Mouse (Mus musculus) ES-E14 (cell line): ENCODE data around the gene Hist1h2aa. TPM values are rescaled to one million over a fixed set of nuclear protein-coding genes. Genes with fewer than 3 reads are reported as not detected.

Experiments used
- DNase-seq: peaks from one replicate; pipeline ENCODE4 v3.0.0-alpha.2; 2013; ENCODE audit warnings: low read depth, low spot score
- H3K27ac ChIP-seq: 2 replicates; pipeline ENCODE4 v1.5.1; 2012; ENCODE audit warnings: low read depth, mild to moderate bottlenecking, low read length, moderate library complexity, mixed read lengths; ENCODE audit not compliant: poor library complexity, insufficient read depth, severe bottlenecking
- H3K36me3 ChIP-seq: 2 replicates; pipeline ENCODE4 v1.6.1; 2012; ENCODE audit warnings: mild to moderate bottlenecking, low read length, moderate library complexity, mixed read lengths; ENCODE audit not compliant: control insufficient read depth, poor library complexity, insufficient read depth, severe bottlenecking
- H3K4me1 ChIP-seq, 2 experiments: fragments of 150-350 bp in 1 of 2; sonication (generic) in 1 of 2; 2 replicates each; pipeline ENCODE4 v1.6.1; 2012; ENCODE audit warnings: low read length in 2 of 2, mild to moderate bottlenecking in 1 of 2, mixed read lengths in 1 of 2; ENCODE audit not compliant: control insufficient read depth in 2 of 2, insufficient read depth in 2 of 2, poor library complexity in 1 of 2
- H3K4me3 ChIP-seq, 2 experiments: fragments of 150-350 bp in 1 of 2; sonication (generic) in 1 of 2; 2 replicates each; pipeline ENCODE4 v1.5.1; 2012; ENCODE audit warnings: low read length in 2 of 2, low read depth in 1 of 2, mild to moderate bottlenecking in 1 of 2, mixed read lengths in 1 of 2; ENCODE audit not compliant: insufficient read depth in 1 of 2, poor library complexity in 1 of 2, severe bottlenecking in 1 of 2
- H3K9ac ChIP-seq: 2 replicates; pipeline ENCODE4 v1.6.1; 2012; ENCODE audit warnings: low read depth, mild to moderate bottlenecking, low read length, mixed read lengths; ENCODE audit not compliant: poor library complexity, insufficient read depth, severe bottlenecking
- H3K9me3 ChIP-seq: fragments of 150-350 bp; sonication (generic); 2 replicates; pipeline ENCODE4 v1.6.1; 2012; ENCODE audit warnings: low read depth, mild to moderate bottlenecking, low read length; ENCODE audit not compliant: control insufficient read depth, insufficient read depth
- CHD2 ChIP-seq: IDR thresholded peaks from 2 replicates; pipeline ENCODE4 v1.6.1; 2014; ENCODE audit warnings: mild to moderate bottlenecking, low read depth, low read length, inconsistent platforms
- HCFC1 ChIP-seq: IDR thresholded peaks from 2 replicates; pipeline ENCODE4 v1.6.1; 2012; ENCODE audit warnings: low read length, inconsistent platforms, borderline replicate concordance; ENCODE audit not compliant: insufficient read depth
- MAFK ChIP-seq: IDR thresholded peaks from 2 replicates; pipeline ENCODE4 v1.6.1; 2014; ENCODE audit warnings: mild to moderate bottlenecking, low read depth, low read length, inconsistent platforms; ENCODE audit not compliant: insufficient read depth
- ZC3H11A ChIP-seq: IDR thresholded peaks from 2 replicates; pipeline ENCODE4 v1.6.1; 2012; ENCODE audit warnings: low read depth, mild to moderate bottlenecking, inconsistent platforms, low read length, borderline replicate concordance
- ZNF384 ChIP-seq: IDR thresholded peaks from 2 replicates; pipeline ENCODE4 v1.6.1; 2012; ENCODE audit warnings: low read depth, low read length, inconsistent platforms
- in situ Hi-C, 2 experiments: fragments of 600-800 bp; cut with MboI; formaldehyde crosslinking; loops; one replicate each; pipeline ENCODE4 v1.15.1; 2025; ENCODE audit warnings: low sequenced_read_pairs in 2 of 2, inconsistent platforms in 1 of 2; ENCODE audit not compliant: unreplicated experiment in 2 of 2
- total RNA-seq: library from RNA; depleted of rRNA; stranded (reverse); fragments of 300-350 nt; gene quantifications from 2 replicates; pipeline ENCODE4 v1.2.3, GENCODE M21; 2012

Hist1h2aa gene
- total RNA-seq, 1 experiment: 167 TPM

DNA sequence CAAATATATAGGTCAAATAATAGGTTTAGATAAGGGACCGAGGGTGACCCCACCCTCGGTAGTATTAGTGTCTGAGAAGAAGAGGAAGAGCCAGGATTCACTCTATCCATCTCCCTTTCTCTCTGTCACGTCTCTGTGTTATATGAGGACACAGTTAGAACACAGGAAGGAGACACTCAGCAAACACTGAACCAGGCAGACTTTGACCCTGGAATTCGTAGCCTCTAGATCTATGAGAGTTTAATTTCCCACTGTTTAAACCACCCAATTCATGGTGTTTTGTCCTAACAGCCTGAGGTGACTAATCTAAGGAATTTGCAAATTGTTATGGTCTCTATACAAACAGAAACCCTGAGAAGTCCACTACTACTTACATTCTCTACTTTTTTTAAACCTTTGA, 16.6 kb upstream of the Hist1h2aa start:
- TF ChIP-seq CHD2 (no peak), HCFC1 (no peak), MAFK (no peak), ZC3H11A (no peak), ZNF384 (no peak)
- no peaks in the 10 kb centered on the region for H3K36me3 ChIP-seq
- H3K9ac ChIP-seq: no peak overlapping the region
- no peak for DNase-seq
- no peaks in the 10 kb centered on the region for H3K4me1 ChIP-seq
- in situ Hi-C loops: no loop called here
- H3K27ac ChIP-seq: no peak overlapping the region
- no peak overlapping the region for H3K4me3 ChIP-seq
- no peaks in the 10 kb centered on the region for H3K9me3 ChIP-seq

DNA sequence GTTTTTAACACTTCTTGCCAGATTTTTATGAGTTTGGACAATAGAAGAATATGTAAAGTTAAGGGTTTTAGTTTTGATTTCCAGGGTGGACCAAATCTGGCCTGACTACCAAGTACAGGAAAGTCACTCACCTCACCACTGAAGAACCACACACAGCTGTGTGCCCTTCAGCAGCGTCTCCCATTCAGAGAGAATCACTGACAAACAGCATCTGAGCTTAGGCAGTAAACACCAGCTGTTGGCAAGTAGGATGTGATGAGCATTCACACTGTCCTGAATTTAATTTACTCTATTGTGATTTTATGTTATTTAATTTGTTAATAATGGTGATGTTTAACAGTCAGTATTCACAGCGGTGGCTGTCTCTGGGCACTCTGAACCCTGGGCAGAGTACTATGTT, 8.5 kb upstream of the Hist1h2aa start:
- H3K9me3 ChIP-seq: no peaks in the 10 kb centered on the region
- DNase-seq: no peak
- in situ Hi-C loops: no loop called here
- H3K36me3 ChIP-seq: no peaks in the 10 kb centered on the region
- no peak overlapping the region for H3K9ac ChIP-seq
- no peak for TF ChIP-seq HCFC1
- no peak for TF ChIP-seq MAFK
- no peak for TF ChIP-seq CHD2
- no peak for TF ChIP-seq ZC3H11A
- TF ChIP-seq ZNF384: no peak
- H3K4me1 ChIP-seq: no peaks in the 10 kb centered on the region
- no peak overlapping the region for H3K27ac ChIP-seq
- H3K4me3 ChIP-seq: no peak overlapping the region

- H3K4me1 ChIP-seq: no peaks in the 10 kb centered on the region
- no peak overlapping the region for H3K27ac ChIP-seq
- no peak for DNase-seq
- no peak overlapping the region for H3K4me3 ChIP-seq
- H3K36me3 ChIP-seq: no peaks in the 10 kb centered on the region
- TF ChIP-seq CHD2 (no peak), ZC3H11A (no peak), ZNF384 (no peak), MAFK (no peak), HCFC1 (no peak)
- H3K9me3 ChIP-seq: no peaks in the 10 kb centered on the region
- no peak overlapping the region for H3K9ac ChIP-seq
- in situ Hi-C loops: no loop called here
These were observed 5.6 kb upstream of the Hist1h2aa start for GRCm38 (mm10) chr13:23928637-23929036.

DNA sequence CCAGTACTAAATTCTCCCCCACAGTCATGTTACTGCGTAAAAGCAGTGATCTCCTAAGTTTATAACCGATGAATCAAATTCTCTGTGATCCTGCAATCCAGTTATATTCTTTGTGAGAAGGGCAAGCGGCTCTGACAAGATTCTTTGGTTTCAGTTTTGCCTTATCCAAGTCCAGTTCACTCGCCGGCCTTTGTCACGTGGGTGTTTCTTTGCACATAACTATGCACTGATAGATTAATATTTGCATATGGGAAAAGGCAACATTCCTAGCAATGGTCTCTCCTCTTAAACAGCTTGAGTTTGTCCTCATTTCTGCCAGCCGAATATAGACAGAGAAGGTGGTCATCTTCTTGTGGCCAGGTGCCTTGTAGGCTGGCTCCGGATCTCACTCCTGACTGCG, 3.8 kb upstream of the Hist1h2aa start:
- DNase-seq: no peak
- Histone ChIP-seq H3K9me3 (no peaks in the 10 kb centered on the region), H3K27ac (no peak overlapping the region), H3K36me3 (no peaks in the 10 kb centered on the region), H3K4me1 (peaks cover 0 to 6% of the 10 kb centered on the region in 2 experiments; a peak in 1 of 4 replicates), H3K9ac (no peak overlapping the region), H3K4me3 (no peak overlapping the region)
- in situ Hi-C loops: no loop called here
- no peak for TF ChIP-seq HCFC1
- TF ChIP-seq MAFK: no peak
- no peak for TF ChIP-seq CHD2
- TF ChIP-seq ZC3H11A: no peak
- no peak for TF ChIP-seq ZNF384

- no peak overlapping the region for H3K27ac ChIP-seq
- no peaks in the 10 kb centered on the region for H3K36me3 ChIP-seq
- no peak for DNase-seq
- no peak for TF ChIP-seq HCFC1
- H3K9me3 ChIP-seq: no peaks in the 10 kb centered on the region
- in situ Hi-C loops: no loop called here
- no peak overlapping the region for H3K9ac ChIP-seq
- H3K4me1 ChIP-seq: peaks cover 0 to 6% of the 10 kb centered on the region in 2 experiments; a peak in 1 of 4 replicates
- H3K4me3 ChIP-seq: no peak overlapping the region
These were observed 3.4 kb upstream of the Hist1h2aa start for GRCm38 (mm10) chr13:23930904-23931303.
